Mouse (Mus musculus) small intestine, adult 2 months (tissue): ENCODE data around the gene Dna2.

Experiments
- CTCF ChIP-seq: fragments of 200-500 bp; IDR thresholded peaks from 2 replicates; pipeline ENCODE4 v1.5.1; 2012; ENCODE audit warnings: low read depth, mild to moderate bottlenecking, control low read depth, inconsistent platforms, low read length, moderate library complexity, mixed read lengths; ENCODE audit not compliant: insufficient replicate concordance, insufficient read length; ENCODE audit errors: extremely low read depth
- POLR2A ChIP-seq: fragments of 200-500 bp; IDR thresholded peaks from 2 replicates; pipeline ENCODE4 v1.6.1; 2012; ENCODE audit warnings: low read depth, mild to moderate bottlenecking, control low read depth, inconsistent platforms, low read length, moderate library complexity

GRCm38 (mm10) chr10:62963956-62964355 lies 17.1 kb downstream of the Dna2 start:
- TF ChIP-seq CTCF = no peak
- no peak for TF ChIP-seq POLR2A
